In the genomic region with DNA sequence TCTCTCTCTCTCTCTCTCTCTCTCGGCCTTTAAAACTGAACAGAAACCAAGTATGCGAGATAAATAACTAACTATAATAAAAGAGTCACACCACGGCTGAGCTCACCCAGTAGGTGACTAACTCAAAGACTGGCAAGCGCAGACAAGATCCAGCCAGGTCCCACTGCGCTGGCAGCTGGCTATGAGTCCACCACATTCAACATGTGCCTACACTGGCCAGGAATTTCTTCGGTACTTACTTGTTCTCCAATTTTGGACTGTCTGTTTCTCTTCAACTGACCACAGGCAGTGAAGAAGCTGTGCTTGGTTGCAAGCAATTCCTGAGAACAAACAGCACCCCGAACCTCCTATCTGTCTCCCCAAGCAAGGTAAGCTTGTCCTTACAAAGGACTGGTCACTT, we compare ENCODE assay signal across 8 mouse cellular contexts. TPM values are rescaled to one million over a fixed set of nuclear protein-coding genes. Genes with fewer than 3 reads are reported as not detected.
DNase-seq lines count a peak whose midpoint lies in the region; ATAC-seq and TF ChIP-seq lines count a peak whose summit lies in the region.

No protein-coding gene starts in this region.

- H3K9ac ChIP-seq in embryonic facial prominence, embryonic 11.5 days (replicated peaks; ENCODE audit: low read length): 0 out of 2 replicates have a peak overlapping the region, but pooled peaks have one; percentile 23
- peak overlapping the region; percentile 96 for H3K9ac ChIP-seq in hindbrain, embryonic 12.5 days
- no peak overlapping the region for H3K9ac ChIP-seq in limb, embryonic 15.5 days

- intact Hi-C loops in gastrocnemius, postnatal 14 days (cut with DNase I; ENCODE audit: low total_unique reads): loop anchor here (5.0 kb wide), 1 partner anchor 69 kb away; the partner anchor contains the start of gene 1700016D06Rik

- DNase-seq in layer of hippocampus, adult 2 months (ENCODE audit: low spot score in 2 of 2): no peak
- no peak for DNase-seq in layer of hippocampus, adult 11-12 months (ENCODE audit: low spot score)
- DNase-seq in embryonic facial prominence, embryonic 11.5 days (ENCODE audit: low spot score): no peak
- DNase-seq in retina, postnatal 1 day: no peak
- no peak for DNase-seq in gastrocnemius, postnatal 14 days
- no peak for DNase-seq in urinary bladder, postnatal 10 days (ENCODE audit: low spot score)

- 76% methylated on average over 7 of the region's 7 CpGs for WGBS in embryonic facial prominence, embryonic 11.5 days
- 76% methylated on average over 7 of the region's 7 CpGs for WGBS in hindbrain, embryonic 12.5 days
- WGBS in limb, embryonic 15.5 days: 29% methylated on average over 7 of the region's 7 CpGs

- H3K36me3 ChIP-seq in embryonic facial prominence, embryonic 11.5 days (replicated peaks; ENCODE audit: control insufficient read depth, insufficient read depth, low read depth, low read length): peaks cover 10% of the 10 kb centered on the region
- H3K36me3 ChIP-seq in hindbrain, embryonic 12.5 days: peaks cover 35% of the 10 kb centered on the region
- peaks cover 28% of the 10 kb centered on the region for H3K36me3 ChIP-seq in limb, embryonic 15.5 days

- ATAC-seq in embryonic facial prominence, embryonic 11.5 days (replicated peaks; ENCODE audit: insufficient number of reproducible peaks, low FRiP score, low TSS enrichment, low read depth): no peak
- ATAC-seq in hindbrain, embryonic 12.5 days (ENCODE audit: low FRiP score): no peak
- no peak for ATAC-seq in limb, embryonic 15.5 days (ENCODE audit: insufficient number of reproducible peaks, low FRiP score, low TSS enrichment, low read depth)

- H3K27ac ChIP-seq in layer of hippocampus, adult 2 months: no peak overlapping the region
- no peak overlapping the region for H3K27ac ChIP-seq in embryonic facial prominence, embryonic 11.5 days (replicated peaks; ENCODE audit: low read depth, low read length)
- H3K27ac ChIP-seq in hindbrain, embryonic 12.5 days: no peak overlapping the region
- H3K27ac ChIP-seq in limb, embryonic 15.5 days: no peak overlapping the region; the same call in 1 of the 2 replicates

- no peak for TF ChIP-seq CTCF in layer of hippocampus, adult 2 months (conservative IDR thresholded peaks at IDR 0.05)

- peak overlapping the region; percentile 85 for H3K4me3 ChIP-seq in layer of hippocampus, adult 2 months
- peak overlapping the region; percentile 94 for H3K4me3 ChIP-seq in embryonic facial prominence, embryonic 11.5 days (ENCODE audit: low read depth, low read length)
- peak overlapping the region; percentile 90 for H3K4me3 ChIP-seq in hindbrain, embryonic 12.5 days
- H3K4me3 ChIP-seq in limb, embryonic 15.5 days: peak overlapping the region; percentile 99

- no peaks in the 10 kb centered on the region for H3K27me3 ChIP-seq in embryonic facial prominence, embryonic 11.5 days (ENCODE audit: control insufficient read depth, insufficient read depth, low read length)
- H3K27me3 ChIP-seq in hindbrain, embryonic 12.5 days: no peaks in the 10 kb centered on the region
- H3K27me3 ChIP-seq in limb, embryonic 15.5 days: no peaks in the 10 kb centered on the region

- H3K9me3 ChIP-seq in embryonic facial prominence, embryonic 11.5 days (replicated peaks; ENCODE audit: control insufficient read depth, low read length): no peaks in the 10 kb centered on the region
- no peaks in the 10 kb centered on the region for H3K9me3 ChIP-seq in hindbrain, embryonic 12.5 days (replicated peaks)
- no peaks in the 10 kb centered on the region for H3K9me3 ChIP-seq in limb, embryonic 15.5 days

- peak overlapping the region; percentile 78 for H3K4me2 ChIP-seq in embryonic facial prominence, embryonic 11.5 days (ENCODE audit: low read depth, low read length)
- peak overlapping the region; percentile 91 for H3K4me2 ChIP-seq in hindbrain, embryonic 12.5 days (replicated peaks)
- H3K4me2 ChIP-seq in limb, embryonic 15.5 days: peak overlapping the region; percentile 83

- H3K4me1 ChIP-seq in embryonic facial prominence, embryonic 11.5 days (ENCODE audit: control insufficient read depth, insufficient read depth, low read length): no peaks in the 10 kb centered on the region; the same call in 1 of the 2 replicates
- peaks cover 34% of the 10 kb centered on the region for H3K4me1 ChIP-seq in hindbrain, embryonic 12.5 days
- peaks cover 55% of the 10 kb centered on the region for H3K4me1 ChIP-seq in limb, embryonic 15.5 days

RNA-seq across cellular contexts. Expression of gene Ankrd10, which starts 2.1 kb away (rescaled TPM):
- 10 to 100 TPM; 55.4 to 71.2 TPM for total RNA-seq in layer of hippocampus, adult 2 months (2021)
- 87.0 and 92.0 TPM in 2 replicates for polyA plus RNA-seq in embryonic facial prominence, embryonic 11.5 days (2014; fragmentation: Nextera tagmentation; extraction: Ambion mirVana)
- polyA plus RNA-seq in hindbrain, embryonic 12.5 days (2016; fragmentation: Nextera tagmentation; extraction: Ambion mirVana): 99.9 and 110 TPM in 2 replicates
- 83.0 and 88.2 TPM in 2 replicates for polyA plus RNA-seq in limb, embryonic 15.5 days (2015; fragmentation: Nextera tagmentation; extraction: Ambion mirVana)
- 10 to 100 TPM; 24.4 to 25.2 TPM for total RNA-seq in gastrocnemius, postnatal 14 days (2021)
